Mouse (Mus musculus): ENCODE data around the gene Ctbp1. TPM values are rescaled to one million over a fixed set of nuclear protein-coding genes. Genes with fewer than 3 reads are reported as not detected.

Ctbp1 gene
- polyA plus RNA-seq, 1 experiment from 2014 or later, result 505 TPM

DNA sequence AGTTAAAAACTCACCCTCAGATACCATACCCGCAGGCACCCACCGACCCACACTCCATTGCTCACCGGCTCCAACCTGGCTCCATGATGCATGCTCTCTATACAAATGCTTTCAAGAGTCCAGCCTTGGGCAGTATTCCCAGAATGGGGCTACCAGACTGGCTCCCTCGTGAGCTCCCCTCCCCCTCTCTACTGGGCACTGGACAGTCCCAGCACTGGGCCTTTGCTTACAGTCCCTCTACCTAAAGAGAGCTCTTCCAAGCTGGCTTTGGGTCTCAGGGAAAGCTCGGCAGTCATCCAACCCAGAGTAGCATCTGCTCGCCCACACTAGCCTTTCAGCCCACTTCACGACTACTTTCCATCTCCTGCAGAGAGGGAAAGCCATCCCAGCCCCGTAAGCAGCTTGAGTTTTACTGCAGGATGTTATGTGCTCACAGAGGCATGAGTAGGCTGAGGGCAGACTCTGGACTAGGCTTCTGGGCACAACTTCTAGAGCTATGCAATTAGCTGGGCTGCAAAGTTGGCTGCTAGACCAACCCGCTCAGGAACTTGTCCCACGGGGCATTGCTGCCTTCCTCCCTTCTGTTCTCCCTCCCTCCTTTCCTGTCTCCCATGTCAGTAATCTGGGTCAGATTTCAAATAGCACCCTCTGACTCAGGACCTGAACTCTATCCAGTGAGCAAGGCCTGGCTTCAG lies 54.3 kb downstream of the Ctbp1 start:
- WGBS, result 63% methylated on average over 10 of the region's 10 CpGs
- ATAC-seq (ENCODE audit: low read depth), result no peak

DNA sequence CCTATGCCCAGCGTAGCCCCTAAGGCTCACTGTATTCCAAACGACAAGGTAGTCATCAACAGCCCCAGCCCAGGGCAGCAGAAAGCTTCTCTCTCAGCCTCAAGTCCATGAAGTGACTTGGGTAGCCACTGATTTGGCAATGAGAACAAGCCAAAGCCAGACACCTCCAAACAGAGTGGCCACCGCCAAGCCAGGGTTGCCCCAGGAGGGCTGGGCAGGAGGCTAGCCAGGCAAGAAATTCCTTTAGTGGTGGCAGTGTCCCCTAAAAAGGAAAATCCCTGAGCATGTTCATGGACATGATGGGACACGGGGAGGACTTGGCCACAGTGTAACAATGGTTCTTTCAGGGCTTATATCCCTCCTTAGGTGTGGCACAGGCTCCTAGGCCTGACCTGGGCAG lies 55.0 kb downstream of the Ctbp1 start:
- no peak overlapping the region for H3K27ac ChIP-seq (replicated peaks)
- no peaks in the 10 kb centered on the region for H3K9me3 ChIP-seq
- peaks cover 27% of the 10 kb centered on the region for H3K4me1 ChIP-seq (replicated peaks)
- H3K36me3 ChIP-seq, result no peaks in the 10 kb centered on the region
- no peak overlapping the region for H3K4me2 ChIP-seq
- no peak overlapping the region for H3K4me3 ChIP-seq
- WGBS, result 88% methylated on average over 4 of the region's 4 CpGs
- ATAC-seq (ENCODE audit: low read depth), result no peak
- no peak overlapping the region for H3K9ac ChIP-seq
- H3K27me3 ChIP-seq, result no peaks in the 10 kb centered on the region

More for the DNA sequence above, 54.3 kb downstream of the Ctbp1 start:
- Histone ChIP-seq H3K9me3 (no peaks in the 10 kb centered on the region), H3K27me3 (no peaks in the 10 kb centered on the region), H3K27ac (replicated peaks) (no peak overlapping the region), H3K9ac (no peak overlapping the region), H3K36me3 (no peaks in the 10 kb centered on the region), H3K4me1 (replicated peaks) (peaks cover 27% of the 10 kb centered on the region), H3K4me3 (no peak overlapping the region), H3K4me2 (no peak overlapping the region)

DNA sequence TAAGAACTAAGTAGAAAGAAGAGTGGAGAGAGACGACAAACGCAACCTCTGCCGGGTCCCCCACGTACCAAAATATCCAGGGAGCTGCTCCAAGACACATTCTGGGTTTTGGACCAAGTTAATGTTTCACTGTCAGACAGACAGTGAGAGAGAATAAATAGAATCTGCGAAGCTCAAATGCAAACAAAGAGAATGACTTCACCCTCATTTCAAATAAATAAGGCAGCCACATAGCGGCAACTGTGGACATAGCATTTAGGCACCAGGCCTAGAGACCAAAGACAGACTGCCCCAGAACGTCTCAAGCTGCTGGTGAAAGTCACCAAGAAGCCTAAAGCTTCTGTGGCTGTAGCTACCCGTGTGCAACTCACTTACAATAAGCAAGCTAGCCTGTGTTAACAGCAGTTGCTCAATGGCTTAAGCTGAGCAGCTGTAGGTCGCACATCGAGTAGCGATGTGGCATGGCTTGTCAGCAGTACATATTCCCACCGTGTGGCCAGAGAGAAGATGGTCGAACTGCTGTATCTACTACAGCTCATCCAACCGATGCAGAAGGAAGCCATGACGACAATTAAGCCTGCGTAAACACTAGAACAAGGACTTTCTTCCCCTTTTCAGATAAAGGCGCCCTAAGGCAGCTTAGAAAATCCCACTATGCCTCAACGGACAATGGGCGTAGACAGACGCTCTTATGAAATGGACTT lies 55.9 kb downstream of the Ctbp1 start:
- no peak for ATAC-seq (ENCODE audit: low read depth)
- Histone ChIP-seq H3K27me3 (no peaks in the 10 kb centered on the region), H3K4me1 (replicated peaks) (peaks cover 27% of the 10 kb centered on the region), H3K27ac (replicated peaks) (no peak overlapping the region), H3K4me2 (no peak overlapping the region), H3K9ac (no peak overlapping the region), H3K4me3 (no peak overlapping the region), H3K9me3 (no peaks in the 10 kb centered on the region), H3K36me3 (no peaks in the 10 kb centered on the region)
- WGBS, result 75% methylated on average over 20 of the region's 20 CpGs

DNA sequence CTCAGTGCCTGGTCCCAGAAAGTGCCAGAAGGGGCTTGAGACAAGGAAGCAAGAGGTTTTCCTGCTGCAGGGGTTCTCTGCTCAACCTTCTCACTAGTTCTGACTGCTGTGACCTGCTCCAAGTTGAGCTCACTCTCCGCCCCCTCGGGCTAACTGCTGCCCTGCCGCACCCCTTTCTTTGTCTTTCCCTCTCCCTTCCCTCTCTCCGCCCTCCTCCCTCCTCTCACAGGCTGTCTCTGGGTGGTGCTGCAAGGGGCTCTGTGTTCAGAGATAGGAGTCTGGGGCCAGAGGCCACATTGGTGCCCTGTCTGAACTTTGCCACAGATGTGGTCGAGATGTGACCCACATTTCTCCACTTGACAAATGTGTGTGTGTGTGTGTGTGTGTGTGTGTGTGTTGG lies 56.7 kb downstream of the Ctbp1 start, which contains the start of gene Spon2:
Gene Spon2, minus strand, starts transcription at position 375 of the 400 bp plus-strand sequence.
- WGBS, result 7% methylated on average over 5 of the region's 5 CpGs
- Histone ChIP-seq H3K36me3 (no peaks in the 10 kb centered on the region), H3K4me1 (replicated peaks) (peaks cover 27% of the 10 kb centered on the region), H3K27ac (replicated peaks) (no peak within 1 kb of the TSS), H3K9me3 (no peaks in the 10 kb centered on the region), H3K4me3 (no peak within 1 kb of the TSS), H3K27me3 (no peaks in the 10 kb centered on the region), H3K9ac (no peak within 1 kb of the TSS), H3K4me2 (no peak within 1 kb of the TSS)
- ATAC-seq (ENCODE audit: low read depth), result no peak

DNA sequence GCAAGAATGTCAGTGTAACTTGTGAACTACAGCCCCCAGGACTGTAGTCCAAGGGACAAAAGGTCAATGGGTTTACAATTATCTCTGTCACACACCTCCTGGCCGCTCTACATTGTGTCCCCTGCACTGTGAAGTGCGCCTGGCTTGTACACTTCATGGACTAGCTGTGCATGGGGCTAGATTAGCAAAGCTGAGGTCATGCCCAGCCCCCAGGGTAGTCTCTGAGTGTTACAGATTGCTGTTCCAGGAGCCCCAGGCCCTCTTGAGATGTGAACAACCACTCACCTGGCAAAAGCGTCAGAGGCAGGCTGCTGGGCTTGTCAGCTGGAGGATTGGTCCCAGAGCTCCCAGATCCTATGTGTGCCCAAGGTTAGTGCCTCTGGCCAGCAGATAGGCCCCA lies 57.1 kb downstream of the Ctbp1 start:
- WGBS, result 26% methylated on average over 3 of the region's 3 CpGs
- Histone ChIP-seq H3K36me3 (no peaks in the 10 kb centered on the region), H3K9ac (no peak overlapping the region), H3K4me1 (replicated peaks) (peaks cover 27% of the 10 kb centered on the region), H3K4me2 (no peak overlapping the region), H3K27me3 (no peaks in the 10 kb centered on the region), H3K4me3 (no peak overlapping the region), H3K27ac (replicated peaks) (no peak overlapping the region), H3K9me3 (no peaks in the 10 kb centered on the region)
- no peak for ATAC-seq (ENCODE audit: low read depth)

DNA sequence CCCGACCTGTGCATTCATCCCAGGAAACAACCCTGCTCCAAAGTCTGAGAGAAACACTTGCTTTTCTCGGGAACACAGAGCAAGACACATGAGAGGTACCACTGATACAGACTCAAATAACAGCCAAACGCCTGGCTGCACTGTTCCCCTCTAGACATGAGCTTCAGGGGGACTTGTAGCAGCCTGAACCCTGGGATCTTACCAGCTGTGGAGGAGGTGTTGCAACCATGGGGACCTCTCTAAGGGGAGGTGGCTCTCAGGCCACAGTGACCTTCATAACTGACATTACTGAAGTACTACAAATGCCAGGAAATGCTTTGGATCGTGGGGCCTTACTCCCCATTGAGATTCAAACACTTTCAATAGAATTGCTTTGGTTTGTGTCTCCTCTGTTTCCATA lies 60.1 kb downstream of the Ctbp1 start:
- Histone ChIP-seq H3K9ac (no peak overlapping the region), H3K4me2 (no peak overlapping the region), H3K36me3 (no peaks in the 10 kb centered on the region), H3K9me3 (no peaks in the 10 kb centered on the region), H3K27ac (replicated peaks) (no peak overlapping the region), H3K27me3 (no peaks in the 10 kb centered on the region), H3K4me3 (no peak overlapping the region), H3K4me1 (replicated peaks) (peaks cover 26% of the 10 kb centered on the region)
- no peak for ATAC-seq (ENCODE audit: low read depth)
- WGBS, result 73% methylated on average over 4 of the region's 4 CpGs

DNA sequence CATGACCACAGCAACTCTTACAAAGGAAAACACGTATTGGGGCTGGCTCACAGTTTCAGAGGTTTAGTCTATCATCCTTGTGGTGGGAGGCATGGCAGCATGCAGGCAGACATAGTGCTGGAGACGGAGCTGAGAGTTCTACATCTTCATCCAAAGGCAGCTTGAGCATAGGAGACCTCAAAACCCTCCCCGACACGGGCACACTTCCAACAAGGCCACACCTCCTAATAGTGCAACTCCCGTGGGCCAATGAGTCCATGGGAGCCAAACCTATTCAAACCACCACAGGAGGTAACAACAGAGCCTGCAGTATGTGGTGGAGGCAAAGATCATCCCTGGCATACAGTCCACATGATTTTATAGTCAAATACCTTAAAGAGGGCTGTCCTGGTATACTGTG lies 63.5 kb downstream of the Ctbp1 start:
- no peak overlapping the region for H3K4me3 ChIP-seq
- no peaks in the 10 kb centered on the region for H3K4me1 ChIP-seq (replicated peaks)
- no peaks in the 10 kb centered on the region for H3K9me3 ChIP-seq
- ATAC-seq (ENCODE audit: low read depth), result no peak
- no peak overlapping the region for H3K9ac ChIP-seq
- no peaks in the 10 kb centered on the region for H3K27me3 ChIP-seq
- H3K27ac ChIP-seq (replicated peaks), result no peak overlapping the region
- no peaks in the 10 kb centered on the region for H3K36me3 ChIP-seq
- H3K4me2 ChIP-seq, result no peak overlapping the region
- 85% methylated on average over 5 of the region's 5 CpGs for WGBS

DNA sequence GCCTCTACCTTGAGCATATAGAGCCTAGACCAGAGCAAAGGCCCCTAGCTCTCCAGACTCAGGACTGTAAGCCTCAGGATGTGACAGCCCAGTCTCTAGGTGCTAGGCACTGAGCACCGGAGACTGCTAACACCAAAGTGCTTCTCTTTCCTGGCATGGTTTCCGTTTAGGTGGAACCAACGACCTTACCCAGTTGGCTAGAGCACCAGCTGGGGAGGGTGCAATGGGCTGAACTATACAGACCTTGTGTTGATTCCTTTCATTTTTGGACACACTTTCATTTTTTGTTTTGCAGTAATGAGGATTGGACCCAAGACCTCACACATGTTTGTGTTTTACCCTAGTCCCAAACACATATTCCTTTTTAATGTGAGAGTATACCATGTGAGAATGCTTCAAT lies 64.3 kb downstream of the Ctbp1 start:
- Histone ChIP-seq H3K4me2 (no peak overlapping the region), H3K27ac (replicated peaks) (no peak overlapping the region), H3K4me3 (no peak overlapping the region), H3K9ac (no peak overlapping the region), H3K4me1 (replicated peaks) (no peaks in the 10 kb centered on the region), H3K9me3 (no peaks in the 10 kb centered on the region), H3K36me3 (no peaks in the 10 kb centered on the region), H3K27me3 (no peaks in the 10 kb centered on the region)
- ATAC-seq (ENCODE audit: low read depth), result no peak
- 92% methylated on average over 3 of the region's 3 CpGs for WGBS

DNA sequence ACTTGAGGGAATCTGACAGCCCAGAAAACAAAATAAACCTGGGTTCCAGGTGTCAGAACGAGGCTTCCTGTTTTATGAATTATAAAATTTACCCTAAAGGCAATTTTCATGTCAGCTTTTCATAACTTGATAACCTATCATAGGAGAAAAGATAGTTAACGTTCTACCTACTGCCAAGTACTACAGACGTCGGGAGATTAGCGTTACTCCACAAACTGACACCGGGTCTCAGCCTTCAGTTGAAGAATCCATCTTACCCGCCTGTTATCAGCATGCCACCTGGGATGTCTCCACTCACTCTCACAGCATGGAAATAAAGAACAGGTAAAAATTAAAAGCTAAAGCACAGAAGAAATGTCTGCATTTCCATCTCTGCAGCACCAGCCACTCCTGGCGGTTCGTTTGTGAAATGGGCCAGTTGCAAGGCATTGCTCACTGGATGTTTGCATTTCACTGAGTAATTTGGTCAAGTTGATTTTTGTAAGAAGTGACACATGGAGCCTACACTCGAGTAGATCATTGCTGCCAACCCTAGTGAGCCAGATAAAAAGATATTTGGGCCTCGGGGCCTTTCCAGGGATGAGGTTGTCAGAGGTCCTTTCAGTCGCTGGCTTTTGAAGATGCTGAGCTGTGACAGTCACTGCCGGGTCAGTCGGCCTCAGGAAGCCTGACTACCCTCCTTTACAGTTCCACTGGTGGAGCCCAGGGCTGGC lies 66.1 kb downstream of the Ctbp1 start:
- 83% methylated on average over 14 of the region's 14 CpGs for WGBS
- no peak for ATAC-seq (ENCODE audit: low read depth)

DNA sequence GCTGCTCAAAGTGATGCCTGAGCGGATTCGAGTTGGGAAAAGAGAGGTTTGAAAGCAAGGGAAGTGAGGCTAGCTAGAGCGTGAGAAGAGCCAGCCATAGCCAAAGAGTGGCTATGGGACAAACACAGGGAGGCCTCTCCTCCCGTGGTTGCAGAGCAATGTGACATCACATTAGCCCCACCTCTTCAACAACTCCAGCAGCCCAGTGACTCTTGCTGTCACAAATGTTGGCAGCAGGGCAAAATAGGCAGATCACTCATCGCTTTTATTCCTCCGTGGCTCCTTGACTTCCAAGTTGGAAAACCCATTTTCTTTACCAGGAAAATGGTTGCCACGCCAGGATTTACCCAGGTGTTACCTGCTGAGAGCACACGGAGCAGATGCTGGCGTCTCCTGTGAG lies 67.7 kb downstream of the Ctbp1 start:
- Histone ChIP-seq H3K4me2 (no peak overlapping the region), H3K36me3 (no peaks in the 10 kb centered on the region), H3K9me3 (no peaks in the 10 kb centered on the region), H3K4me1 (replicated peaks) (no peaks in the 10 kb centered on the region), H3K27me3 (0 out of 2 replicates have a peak, but pooled peaks cover 6% of the 10 kb centered on the region), H3K27ac (replicated peaks) (no peak overlapping the region), H3K9ac (no peak overlapping the region), H3K4me3 (no peak overlapping the region)
- ATAC-seq (ENCODE audit: low read depth), result no peak
- WGBS, result 69% methylated on average over 9 of the region's 9 CpGs

More for the DNA sequence above, 66.1 kb downstream of the Ctbp1 start:
- Histone ChIP-seq H3K36me3 (no peaks in the 10 kb centered on the region), H3K27me3 (no peaks in the 10 kb centered on the region), H3K4me3 (no peak overlapping the region), H3K27ac (replicated peaks) (no peak overlapping the region), H3K4me2 (no peak overlapping the region), H3K9me3 (no peaks in the 10 kb centered on the region), H3K9ac (no peak overlapping the region), H3K4me1 (replicated peaks) (no peaks in the 10 kb centered on the region)

DNA sequence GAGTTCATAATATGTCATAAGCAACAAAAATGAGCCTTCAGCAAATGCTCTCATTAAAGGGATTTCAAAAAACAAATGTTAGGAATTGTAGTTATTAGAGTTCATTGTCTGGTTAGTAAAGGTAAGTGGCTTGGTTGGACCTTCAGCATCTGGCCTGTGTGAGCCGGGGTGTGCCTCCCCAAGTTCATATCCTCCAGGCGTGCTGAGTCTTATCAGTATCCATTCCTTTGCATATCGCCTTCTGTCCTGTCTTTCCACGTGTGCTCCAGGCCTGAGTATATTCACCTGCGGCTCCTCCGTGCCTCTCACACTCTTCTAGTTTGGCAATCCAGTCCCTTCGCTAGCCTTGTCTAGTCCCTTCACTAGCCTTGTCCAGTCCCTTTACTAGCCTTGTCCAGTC lies 68.5 kb downstream of the Ctbp1 start:
- H3K9me3 ChIP-seq, result no peaks in the 10 kb centered on the region
- 0 out of 2 replicates have a peak, but pooled peaks cover 6% of the 10 kb centered on the region for H3K27me3 ChIP-seq
- no peak for ATAC-seq (ENCODE audit: low read depth)
- no peaks in the 10 kb centered on the region for H3K36me3 ChIP-seq
- H3K4me1 ChIP-seq (replicated peaks), result no peaks in the 10 kb centered on the region
- H3K4me3 ChIP-seq, result no peak overlapping the region
- H3K9ac ChIP-seq, result no peak overlapping the region
- H3K4me2 ChIP-seq, result no peak overlapping the region
- WGBS, result 93% methylated on average over 7 of the region's 7 CpGs
- H3K27ac ChIP-seq (replicated peaks), result no peak overlapping the region

DNA sequence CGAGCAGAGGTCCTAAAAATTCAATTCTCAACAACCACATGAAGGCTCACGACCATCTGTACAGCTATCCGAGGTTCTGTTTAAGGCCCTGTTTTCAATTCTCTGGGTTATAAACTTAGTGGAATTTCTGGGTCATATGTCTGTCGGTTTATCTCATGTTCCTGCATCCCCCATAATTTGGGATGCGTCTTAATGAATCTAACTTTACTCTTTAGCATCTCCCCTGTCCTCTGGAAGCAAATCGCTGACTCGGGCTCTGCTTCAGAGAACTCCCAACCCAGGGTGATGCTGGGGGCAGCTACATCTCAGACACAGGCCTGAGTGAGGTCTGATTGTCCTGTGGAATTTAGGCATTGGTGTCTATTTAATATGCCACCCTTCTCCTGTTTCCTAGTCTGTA lies 70.5 kb downstream of the Ctbp1 start:
- H3K27me3 ChIP-seq, result 0 out of 2 replicates have a peak, but pooled peaks cover 6% of the 10 kb centered on the region
- no peaks in the 10 kb centered on the region for H3K9me3 ChIP-seq
- H3K36me3 ChIP-seq, result no peaks in the 10 kb centered on the region
- no peaks in the 10 kb centered on the region for H3K4me1 ChIP-seq (replicated peaks)
- H3K27ac ChIP-seq (replicated peaks), result no peak overlapping the region
- H3K9ac ChIP-seq, result no peak overlapping the region
- no peak overlapping the region for H3K4me2 ChIP-seq
- no peak overlapping the region for H3K4me3 ChIP-seq
- 74% methylated on average over 7 of the region's 7 CpGs for WGBS
- no peak for ATAC-seq (ENCODE audit: low read depth)
